Mouse (Mus musculus) MEL (cell line): ENCODE measurements at regions not wholly inside any gene's neighbourhood (a gene's known extent, or its start where the extent isn't known, plus 50 kb on each side); places are given as distances from the start of the nearest gene placed in this dataset.
"Not testable (repeated sequence)": the region's sequence is repeated elsewhere in the genome, so short reads cannot be mapped to it uniquely, and the experiment has no call there.

Experiments used
- DNase-seq: peaks from one replicate; pipeline ENCODE4 v3.0.0; 2011; ENCODE audit warnings: low read depth, low spot score
- H3K27ac ChIP-seq: 2 replicates; pipeline ENCODE4 v1.5.1; 2012; ENCODE audit warnings: low read depth, mild to moderate bottlenecking, control low read depth, low read length, moderate library complexity; ENCODE audit not compliant: control insufficient read depth
- H3K27me3 ChIP-seq, 2 experiments: fragments of 150-350 bp in 1 of 2; sonication (generic) in 1 of 2; 2 replicates each; pipeline ENCODE4 v1.6.1; 2012; ENCODE audit warnings: low read length in 2 of 2, mild to moderate bottlenecking in 2 of 2, improper control_type of control experiment in 1 of 2, moderate library complexity in 1 of 2; ENCODE audit not compliant: insufficient read depth in 2 of 2, control insufficient read depth in 1 of 2
- H3K36me3 ChIP-seq, 2 experiments: 2 replicates each; pipeline ENCODE4 v1.6.1; 2012 to 2014; ENCODE audit warnings: low read length in 2 of 2, improper control_type of control experiment in 1 of 2, inconsistent platforms in 1 of 2, mild to moderate bottlenecking in 1 of 2; ENCODE audit not compliant: insufficient read depth in 2 of 2, control insufficient read depth in 1 of 2
- H3K4me1 ChIP-seq, 2 experiments: fragments of 150-350 bp in 1 of 2; sonication (generic) in 1 of 2; 2 replicates each; pipeline ENCODE4 v1.6.1; 2012; ENCODE audit warnings: low read length in 2 of 2, improper control_type of control experiment in 1 of 2, mild to moderate bottlenecking in 1 of 2; ENCODE audit not compliant: insufficient read depth in 2 of 2, control insufficient read depth in 1 of 2
- H3K4me3 ChIP-seq, 2 experiments: fragments of 150-350 bp in 1 of 2; sonication (generic) in 1 of 2; 2 replicates each; pipeline ENCODE4 v1.5.1; 2012; ENCODE audit warnings: low read depth in 2 of 2, low read length in 2 of 2, mild to moderate bottlenecking in 2 of 2, moderate library complexity in 2 of 2, control low read depth in 1 of 2, improper control_type of control experiment in 1 of 2; ENCODE audit not compliant: control insufficient read depth in 1 of 2, insufficient read depth in 1 of 2
- H3K79me2 ChIP-seq: 2 replicates; pipeline ENCODE4 v1.6.1; 2012; ENCODE audit warnings: mild to moderate bottlenecking, low read length, moderate library complexity; ENCODE audit not compliant: control insufficient read depth, poor library complexity, insufficient read depth
- H3K9ac ChIP-seq: 2 replicates; pipeline ENCODE4 v1.6.1; 2012; ENCODE audit warnings: low read depth, mild to moderate bottlenecking, control low read depth, low read length, moderate library complexity; ENCODE audit not compliant: control insufficient read depth, poor library complexity, severe bottlenecking
- H3K9me3 ChIP-seq: fragments of 150-350 bp; sonication (generic); replicated peaks from 2 replicates; pipeline ENCODE4 v1.6.1; 2012; ENCODE audit warnings: mild to moderate bottlenecking, low read length, improper control_type of control experiment, moderate library complexity; ENCODE audit not compliant: insufficient read depth
- BHLHE40 ChIP-seq: IDR thresholded peaks from 2 replicates; pipeline ENCODE4 v1.6.1; 2012; ENCODE audit warnings: low read depth, mild to moderate bottlenecking, inconsistent platforms, low read length, improper control_type of control experiment, borderline replicate concordance
- CHD2 ChIP-seq: IDR thresholded peaks from 2 replicates; pipeline ENCODE4 v1.6.1; 2011; ENCODE audit warnings: low read length, improper control_type of control experiment
- MEF2A ChIP-seq: IDR thresholded peaks from 2 replicates; pipeline ENCODE4 v1.6.1; 2014; ENCODE audit warnings: low read depth, mild to moderate bottlenecking, inconsistent platforms, low read length, improper control_type of control experiment; ENCODE audit not compliant: poor library complexity, insufficient replicate concordance, severe bottlenecking; ENCODE audit errors: extremely low read depth
- NELFE ChIP-seq: IDR thresholded peaks from 2 replicates; pipeline ENCODE4 v1.6.1; 2011; ENCODE audit warnings: low read depth, low read length, improper control_type of control experiment
- NRF1 ChIP-seq: IDR thresholded peaks from 2 replicates; pipeline ENCODE4 v1.6.1; 2014; ENCODE audit warnings: low read depth, mild to moderate bottlenecking, inconsistent platforms, low read length, improper control_type of control experiment, moderate library complexity; ENCODE audit not compliant: poor library complexity, insufficient read depth, severe bottlenecking
- POLR2A ChIP-seq, 2 experiments: IDR thresholded peaks; 2 replicates each; pipeline ENCODE4 v1.6.1; 2011 to 2012; ENCODE audit warnings: low read length in 2 of 2, mild to moderate bottlenecking in 2 of 2, control low read depth in 1 of 2, improper control_type of control experiment in 1 of 2, low read depth in 1 of 2, moderate library complexity in 1 of 2; ENCODE audit not compliant: control insufficient read depth in 1 of 2, insufficient read depth in 1 of 2, poor library complexity in 1 of 2
- POLR2AphosphoS5 ChIP-seq: IDR thresholded peaks from 2 replicates; pipeline ENCODE4 v1.6.1; 2012; ENCODE audit warnings: low read depth, borderline replicate concordance, mild to moderate bottlenecking, inconsistent platforms, low read length, moderate library complexity, mixed read lengths
- SMC3 ChIP-seq: IDR thresholded peaks from 2 replicates; pipeline ENCODE4 v1.6.1; 2011; ENCODE audit warnings: low read depth, low read length, improper control_type of control experiment
- TCF12 ChIP-seq: IDR thresholded peaks from 2 replicates; pipeline ENCODE4 v1.6.1; 2014; ENCODE audit warnings: low read depth, mild to moderate bottlenecking, inconsistent platforms, low read length, improper control_type of control experiment, moderate library complexity
- ZNF384 ChIP-seq: IDR thresholded peaks from 2 replicates; pipeline ENCODE4 v1.6.1; 2012; ENCODE audit warnings: low read depth, mild to moderate bottlenecking, inconsistent platforms, low read length, improper control_type of control experiment

DNA sequence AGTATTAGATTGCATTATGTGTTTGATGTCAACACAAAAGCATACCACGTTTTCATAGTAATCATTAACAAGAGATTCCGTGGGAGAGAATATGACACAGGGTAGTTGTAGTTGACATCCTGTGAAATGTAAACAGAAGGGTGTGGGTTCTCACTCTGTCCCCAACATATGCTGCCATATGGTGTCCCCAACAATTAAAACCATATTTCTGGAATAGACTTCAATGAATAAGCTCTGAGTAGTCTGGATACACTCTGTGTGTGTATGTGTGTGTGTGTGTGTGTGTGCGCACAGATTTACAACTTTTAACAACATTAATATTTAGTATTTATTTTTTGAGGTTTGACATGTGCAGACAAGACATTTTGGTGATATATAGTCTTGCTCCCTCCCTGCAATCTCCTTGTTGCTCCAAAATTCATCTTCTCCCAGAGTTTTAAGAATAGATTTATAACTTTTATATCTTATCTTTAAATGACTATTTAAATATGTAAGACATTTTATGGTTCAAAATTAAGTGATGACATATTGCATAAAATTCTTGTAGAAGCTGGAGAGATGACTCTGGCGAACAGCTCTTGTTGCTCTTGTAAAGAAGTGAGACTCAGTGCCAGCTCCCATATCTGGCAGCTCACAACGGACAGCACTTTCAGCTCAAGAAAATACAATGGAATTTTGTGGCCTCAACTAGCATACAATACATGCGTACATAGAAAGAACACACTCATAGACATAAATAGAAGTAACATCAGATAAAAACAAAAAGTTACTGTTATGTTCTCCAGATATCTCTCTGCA is 162.6 kb upstream of the Tram1l1 start:
- H3K9me3 ChIP-seq: no peaks in the 10 kb centered on the region
- no peak overlapping the region for H3K27ac ChIP-seq
- no peaks in the 10 kb centered on the region for H3K79me2 ChIP-seq
- TF ChIP-seq BHLHE40 (no peak), SMC3 (no peak), MEF2A (no peak), CHD2 (no peak), POLR2A (IDR thresholded peaks at IDR 0.05; ENCODE audit: control insufficient read depth in 1 of 2, insufficient read depth in 1 of 2, low read depth in 1 of 2, low read length in 2 of 2, poor library complexity in 1 of 2) (no peak), ZNF384 (no peak), POLR2AphosphoS5 (no peak), TCF12 (no peak), NELFE (no peak), NRF1 (no peak)
- no peaks in the 10 kb centered on the region for H3K4me1 ChIP-seq
- no peaks in the 10 kb centered on the region for H3K27me3 ChIP-seq
- H3K9ac ChIP-seq: no peak overlapping the region
- no peak overlapping the region for H3K4me3 ChIP-seq
- DNase-seq: no peak
- H3K36me3 ChIP-seq: no peaks in the 10 kb centered on the region

DNA sequence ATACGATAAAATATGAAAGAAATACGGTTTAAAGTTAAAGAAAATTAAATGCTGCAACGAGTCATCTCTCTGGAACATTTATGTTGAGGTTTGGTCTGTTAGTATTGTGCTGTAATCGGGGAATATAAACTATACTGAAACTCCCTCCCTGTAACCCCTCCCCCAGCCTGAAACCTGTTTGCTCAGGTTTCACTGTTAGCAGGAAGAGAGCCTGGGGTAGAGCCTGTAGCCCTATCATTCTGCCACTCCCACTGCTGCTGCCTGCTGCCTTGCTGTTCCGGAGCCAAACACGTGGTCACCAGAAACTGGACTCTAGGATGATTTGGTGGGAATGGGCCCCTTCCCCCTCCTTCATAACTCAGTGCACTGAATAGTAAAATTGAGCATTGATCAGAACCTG is 127.3 kb upstream of the Tram1l1 start:
- H3K36me3 ChIP-seq, H3K79me2 ChIP-seq, DNase-seq, H3K27me3 ChIP-seq, H3K27ac ChIP-seq, H3K4me3 ChIP-seq, H3K9me3 ChIP-seq, H3K4me1 ChIP-seq, H3K9ac ChIP-seq: not testable (repeated sequence)

DNA sequence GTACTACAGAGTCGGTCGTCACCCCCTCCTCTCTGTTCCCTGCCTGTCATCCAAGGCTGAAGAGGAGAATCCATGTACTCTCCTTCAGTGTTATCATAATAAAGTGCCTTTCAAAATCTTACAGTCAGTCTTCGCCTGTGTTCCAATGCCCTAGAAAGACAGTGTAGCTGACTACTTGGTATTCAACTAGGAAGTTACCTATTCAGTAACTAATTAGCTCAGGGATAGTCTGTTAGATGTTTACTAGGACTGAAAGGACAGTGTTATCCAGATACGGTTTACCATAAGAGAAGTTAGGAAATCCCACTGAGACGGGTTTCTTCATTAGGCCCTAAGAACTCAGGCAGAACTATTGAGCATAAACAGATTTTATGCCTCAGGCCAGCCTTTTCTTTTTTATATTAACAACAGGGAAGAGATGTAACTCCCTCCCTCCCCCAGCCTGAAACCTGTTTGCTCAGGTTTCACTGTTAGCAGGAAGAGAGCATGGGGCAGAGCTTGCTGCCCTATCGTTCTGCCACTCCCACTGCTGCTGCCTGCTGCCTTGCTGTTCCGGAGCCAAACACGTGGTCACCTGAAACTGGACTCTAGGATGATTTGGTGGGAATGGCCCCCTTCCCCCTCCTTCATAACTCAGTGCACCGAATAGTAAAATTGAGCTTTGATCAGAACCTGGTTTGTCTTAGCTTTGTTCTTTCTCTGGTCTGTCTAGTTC is 120.3 kb upstream of the Tram1l1 start:
- not testable (repeated sequence) for H3K9me3 ChIP-seq, H3K36me3 ChIP-seq, H3K27me3 ChIP-seq, H3K79me2 ChIP-seq, H3K27ac ChIP-seq, H3K4me1 ChIP-seq, H3K9ac ChIP-seq, H3K4me3 ChIP-seq, DNase-seq
